Mouse (Mus musculus) lung, postnatal 10 days (tissue): ENCODE measurements around the gene 1700088E04Rik.

Experiments
- DNase-seq: peaks from one replicate; pipeline ENCODE4 v3.0.0; 2021

1700088E04Rik gene

DNA sequence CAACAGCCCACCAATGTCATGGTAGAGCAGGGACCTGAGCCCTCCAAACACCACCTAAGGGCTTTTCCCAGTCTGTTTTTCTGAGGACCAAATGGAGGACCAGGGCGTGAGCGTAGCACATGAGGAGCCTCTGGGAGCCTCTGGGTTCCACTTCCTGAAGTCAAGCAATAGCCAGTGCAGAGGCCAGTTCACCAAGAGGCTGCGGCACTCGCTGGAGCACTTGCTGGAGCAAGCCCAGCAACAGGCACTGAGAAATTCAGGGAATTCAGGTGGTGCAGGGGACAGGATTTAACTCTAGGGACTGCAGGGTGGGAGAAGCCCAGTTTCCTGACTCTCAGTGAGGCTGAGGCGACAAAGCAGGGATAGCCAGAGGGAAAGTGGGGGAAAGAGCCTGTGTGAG is 42.8 kb downstream of the 1700088E04Rik start:
- DNase-seq = no peak

DNA sequence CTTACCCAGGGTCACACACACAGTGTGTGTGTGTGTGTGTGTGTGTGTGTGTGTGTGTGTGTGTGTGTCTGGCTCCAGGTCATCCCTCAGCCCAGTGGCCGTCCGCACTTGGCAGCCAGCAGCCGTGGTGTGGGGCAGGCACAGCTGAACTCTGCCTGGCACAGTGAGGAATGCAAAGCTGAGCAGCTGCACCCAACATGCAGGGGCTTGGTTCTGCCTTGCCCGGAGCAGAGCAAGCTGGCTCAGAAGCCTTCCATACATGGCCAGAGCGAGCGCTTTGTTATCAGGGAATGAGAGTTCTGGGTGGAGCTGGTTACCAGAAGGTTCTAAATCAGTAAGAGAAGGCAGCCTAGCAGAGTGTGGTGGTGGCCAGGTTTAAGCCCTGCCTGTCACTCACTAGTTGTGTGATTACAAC is 43.4 kb downstream of the 1700088E04Rik start:
- peak; percentile 71 for DNase-seq

DNA sequence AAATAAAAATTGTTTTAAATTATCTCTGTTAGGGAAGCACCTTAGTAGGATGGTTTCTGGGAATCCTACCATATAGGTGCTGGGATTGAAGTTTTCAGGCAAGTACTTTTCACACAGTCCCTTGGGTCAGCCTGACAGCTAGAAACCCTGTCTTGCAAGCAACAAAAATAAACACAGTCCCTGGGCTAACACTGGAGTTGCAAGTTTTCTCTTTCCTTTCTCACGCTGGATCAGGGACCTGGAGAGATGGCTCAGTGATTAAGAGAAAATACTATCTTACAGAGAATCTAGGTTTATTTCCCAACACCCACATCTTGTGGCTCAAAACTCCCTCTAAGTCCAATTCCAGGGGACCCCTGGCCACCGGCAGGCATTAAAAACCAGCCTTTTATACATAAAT is 43.9 kb downstream of the 1700088E04Rik start:
- no peak for DNase-seq

DNA sequence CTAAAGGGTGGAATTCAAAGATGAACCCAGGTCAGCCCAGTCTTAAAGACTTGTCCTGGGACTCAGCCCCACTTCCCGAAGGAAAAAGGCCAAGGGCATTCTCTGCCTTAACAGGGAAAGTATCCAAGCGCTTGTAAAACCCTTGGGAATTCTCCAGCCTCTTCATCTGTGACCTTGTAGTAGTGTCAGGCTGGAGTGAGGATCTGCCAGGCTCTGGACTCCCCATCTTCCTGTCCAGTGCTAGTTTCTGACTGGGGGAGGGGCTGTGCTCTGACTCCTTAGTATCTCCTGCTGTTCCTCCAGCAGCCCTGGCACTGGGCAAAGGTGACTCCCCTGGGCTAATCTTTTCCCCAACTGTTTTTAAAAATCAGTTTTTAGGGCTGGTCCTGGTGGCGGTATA is 44.5 kb downstream of the 1700088E04Rik start:
- peak; percentile 42 for DNase-seq

GRCm38 (mm10) chr15:79095483-79095882 is 45.6 kb downstream of the 1700088E04Rik start:
- DNase-seq = no peak

DNA sequence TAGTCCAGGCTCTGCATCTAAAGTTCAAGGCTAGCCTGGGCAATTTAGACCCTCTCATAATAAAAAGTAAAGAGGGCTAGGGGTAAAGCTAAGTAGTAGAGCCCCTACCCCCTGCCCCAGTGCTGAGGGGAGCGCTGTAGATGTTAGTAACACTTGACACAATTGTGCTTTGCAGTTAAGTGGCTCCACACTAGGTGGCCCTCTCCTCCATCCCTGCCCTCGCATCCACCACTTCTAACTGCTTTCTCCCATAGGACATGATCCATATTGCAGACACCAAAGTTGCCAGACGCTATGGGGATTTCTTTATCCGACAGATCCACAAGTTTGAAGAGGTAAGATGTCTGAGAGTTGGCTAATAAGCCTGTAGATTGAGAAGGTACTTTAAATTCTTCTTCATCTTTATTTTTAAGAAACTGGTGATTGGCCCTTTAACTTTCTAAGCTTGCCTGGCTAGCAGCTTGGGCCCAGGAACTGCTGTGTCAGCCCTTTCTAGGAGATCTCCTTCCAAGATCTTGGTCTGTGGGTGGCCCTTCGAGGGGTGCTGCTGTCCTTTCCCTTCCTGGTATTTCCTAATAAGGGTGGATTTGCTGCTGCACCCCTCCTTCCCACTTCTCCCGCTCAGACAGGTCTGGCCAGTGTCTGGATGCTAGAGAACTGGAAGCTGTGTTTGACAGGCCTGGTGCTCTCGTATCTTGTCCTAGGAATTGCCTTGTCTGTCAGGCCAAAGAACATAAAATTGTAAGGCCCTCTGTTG is 47.8 kb downstream of the 1700088E04Rik start:
- DNase-seq = peak; percentile 67

DNA sequence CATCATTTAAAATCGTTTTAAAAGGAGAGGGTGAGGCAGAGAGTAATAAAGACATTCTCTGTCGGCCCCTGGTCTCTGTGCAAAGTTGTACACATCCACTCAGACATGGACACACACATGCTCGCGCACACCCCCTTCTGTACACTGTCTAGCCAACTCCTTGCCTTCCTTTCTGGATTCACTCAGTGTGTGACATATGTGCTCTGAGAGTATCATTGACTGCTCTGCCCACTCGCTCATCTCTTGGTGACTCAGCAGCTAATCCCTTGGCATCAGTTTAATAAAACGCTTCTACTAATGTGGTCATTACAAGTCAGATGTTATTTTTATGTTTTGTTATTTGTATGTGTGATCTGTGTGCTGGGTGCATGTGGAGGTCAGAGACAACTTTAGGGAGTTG is 48.8 kb downstream of the 1700088E04Rik start:
- DNase-seq = no peak

GRCm38 (mm10) chr15:79079567-79079966 is 61.5 kb downstream of the 1700088E04Rik start:
- DNase-seq = no peak
